Mouse (Mus musculus) hindbrain, embryonic 16.5 days (tissue): ENCODE data around the gene Qrich2. TPM values are rescaled to one million over a fixed set of nuclear protein-coding genes. Genes with fewer than 3 reads are reported as not detected.

ENCODE experiments used
- ATAC-seq: fragments of 200-750 bp; cut with Nextera tagmentation; 2 replicates; pipeline ENCODE4 v1.8.0; 2017; ENCODE audit warnings: moderate TSS enrichment, moderate library complexity
- H3K27ac ChIP-seq: fragments of 300-500 bp; sonication (generic); 2 replicates; pipeline ENCODE4 v1.5.1; 2014; ENCODE audit warnings: low read depth, mild to moderate bottlenecking, control low read depth, low read length, moderate library complexity
- H3K27me3 ChIP-seq: fragments of 300-500 bp; sonication (generic); replicated peaks from 2 replicates; pipeline ENCODE4 v1.6.1; 2014; ENCODE audit warnings: low read length; ENCODE audit not compliant: control insufficient read depth, insufficient read depth
- H3K36me3 ChIP-seq: fragments of 300-500 bp; sonication (generic); 2 replicates; pipeline ENCODE4 v1.6.1; 2014; ENCODE audit warnings: mild to moderate bottlenecking, low read length, moderate library complexity, mixed read lengths; ENCODE audit not compliant: control insufficient read depth, insufficient read depth
- H3K4me1 ChIP-seq: fragments of 300-500 bp; sonication (generic); 2 replicates; pipeline ENCODE4 v1.6.1; 2014; ENCODE audit warnings: low read depth, low read length; ENCODE audit not compliant: control insufficient read depth, insufficient read depth
- H3K4me2 ChIP-seq: fragments of 300-500 bp; sonication (generic); 2 replicates; pipeline ENCODE4 v1.6.1; 2014; ENCODE audit warnings: mild to moderate bottlenecking, low read length, control low read depth, moderate library complexity
- H3K4me3 ChIP-seq: fragments of 300-500 bp; sonication (generic); 2 replicates; pipeline ENCODE4 v1.5.1; 2014; ENCODE audit warnings: mild to moderate bottlenecking, low read length, control low read depth, moderate library complexity
- H3K9ac ChIP-seq: fragments of 300-500 bp; sonication (generic); 2 replicates; pipeline ENCODE4 v1.6.1; 2014; ENCODE audit warnings: low read depth, mild to moderate bottlenecking, control low read depth, low read length, moderate library complexity
- H3K9me3 ChIP-seq: fragments of 300-500 bp; sonication (generic); 2 replicates; pipeline ENCODE4 v1.6.1; 2014; ENCODE audit warnings: mild to moderate bottlenecking, low read length, moderate library complexity; ENCODE audit not compliant: control insufficient read depth
- WGBS: fragments of 180-500 bp; shearing (Covaris S2); extraction: QIAGEN DNeasy Blood & Tissue Kit; methylation state at CpG from one replicate; pipeline ENCODE4 v1.1.7; 2014; 5-methylcytosine and 5-hydroxymethylcytosine counted together
- polyA plus RNA-seq: library from polyadenylated mRNA; unstranded; fragments of >200 nt; fragmentation: Nextera tagmentation; extraction: Ambion mirVana; gene quantifications from 2 replicates; pipeline ENCODE4 v1.2.1, GENCODE M21; 2015

The Qrich2 gene
- polyA plus RNA-seq: 0.38 and 0.40 TPM in 2 replicates

- ATAC-seq: no peak
- Histone ChIP-seq H3K4me2 (no peak within 1 kb of the TSS), H3K4me3 (no peak within 1 kb of the TSS), H3K36me3 (peaks cover 6% of the 10 kb centered on the region), H3K4me1 (no peaks in the 10 kb centered on the region), H3K9ac (no peak within 1 kb of the TSS), H3K27me3 (no peaks in the 10 kb centered on the region), H3K9me3 (no peaks in the 10 kb centered on the region), H3K27ac (no peak within 1 kb of the TSS)
- 63% methylated on average over 20 of the region's 20 CpGs for WGBS
These were observed at the start of gene Qrich2 for GRCm38 (mm10) chr11:116466141-116466540. Qrich2 (minus strand) TSS chr11:116466241.

- H3K4me2 ChIP-seq: peak overlapping the region; percentile 42
- no peak overlapping the region for H3K9ac ChIP-seq
- H3K27ac ChIP-seq: no peak overlapping the region
- H3K9me3 ChIP-seq: no peaks in the 10 kb centered on the region
- no peak for ATAC-seq
- 0 out of 2 replicates have a peak overlapping the region, but pooled peaks have one; percentile 5 for H3K4me3 ChIP-seq
- H3K36me3 ChIP-seq: no peaks in the 10 kb centered on the region
- 15% methylated on average over 24 of the region's 24 CpGs for WGBS
- peaks cover 4% of the 10 kb centered on the region; the same call in 1 of the 2 replicates for H3K4me1 ChIP-seq
- H3K27me3 ChIP-seq: no peaks in the 10 kb centered on the region
These were observed 49.4 kb upstream of the Qrich2 start for GRCm38 (mm10) chr11:116515330-116516020.

- Histone ChIP-seq H3K4me3 (no peak overlapping the region), H3K27ac (no peak overlapping the region), H3K4me1 (peaks cover 4% of the 10 kb centered on the region; the same call in 1 of the 2 replicates), H3K27me3 (no peaks in the 10 kb centered on the region), H3K4me2 (no peak overlapping the region), H3K9me3 (no peaks in the 10 kb centered on the region), H3K36me3 (no peaks in the 10 kb centered on the region), H3K9ac (no peak overlapping the region)
- 85% methylated on average over 4 of the region's 4 CpGs for WGBS
- ATAC-seq: no peak
These were observed 47.5 kb upstream of the Qrich2 start for GRCm38 (mm10) chr11:116513531-116514038.

GRCm38 (mm10) chr11:116512987-116513386 lies 46.9 kb upstream of the Qrich2 start:
- 79% methylated on average over 6 of the region's 6 CpGs for WGBS
- no peak for ATAC-seq
- no peaks in the 10 kb centered on the region for H3K9me3 ChIP-seq
- H3K27ac ChIP-seq: no peak overlapping the region
- peaks cover 4% of the 10 kb centered on the region; the same call in 1 of the 2 replicates for H3K4me1 ChIP-seq
- H3K4me2 ChIP-seq: no peak overlapping the region
- H3K9ac ChIP-seq: no peak overlapping the region
- no peak overlapping the region for H3K4me3 ChIP-seq
- H3K27me3 ChIP-seq: no peaks in the 10 kb centered on the region
- no peaks in the 10 kb centered on the region for H3K36me3 ChIP-seq

- WGBS: 93% methylated on average over 7 of the region's 7 CpGs
- Histone ChIP-seq H3K36me3 (no peaks in the 10 kb centered on the region), H3K4me1 (peaks cover 4% of the 10 kb centered on the region; the same call in 1 of the 2 replicates), H3K27ac (no peak overlapping the region), H3K4me3 (no peak overlapping the region), H3K27me3 (no peaks in the 10 kb centered on the region), H3K4me2 (no peak overlapping the region), H3K9me3 (no peaks in the 10 kb centered on the region), H3K9ac (no peak overlapping the region)
- ATAC-seq: no peak
These were observed 46.1 kb upstream of the Qrich2 start for GRCm38 (mm10) chr11:116512154-116512553.

- H3K4me3 ChIP-seq: no peak overlapping the region
- H3K4me1 ChIP-seq: peaks cover 4% of the 10 kb centered on the region; the same call in 1 of the 2 replicates
- no peaks in the 10 kb centered on the region for H3K27me3 ChIP-seq
- no peak overlapping the region for H3K9ac ChIP-seq
- ATAC-seq: no peak
- no peak overlapping the region for H3K4me2 ChIP-seq
- no peaks in the 10 kb centered on the region for H3K9me3 ChIP-seq
- H3K27ac ChIP-seq: no peak overlapping the region
- H3K36me3 ChIP-seq: no peaks in the 10 kb centered on the region
- 78% methylated on average over 7 of the region's 7 CpGs for WGBS
These were observed 45.3 kb upstream of the Qrich2 start for GRCm38 (mm10) chr11:116511301-116511868.

- Histone ChIP-seq H3K27me3 (no peaks in the 10 kb centered on the region), H3K4me1 (no peaks in the 10 kb centered on the region), H3K36me3 (no peaks in the 10 kb centered on the region), H3K27ac (no peak overlapping the region), H3K4me2 (no peak overlapping the region), H3K4me3 (no peak overlapping the region), H3K9me3 (no peaks in the 10 kb centered on the region), H3K9ac (no peak overlapping the region)
- ATAC-seq: no peak
- 63% methylated on average over 2 of the region's 2 CpGs for WGBS
These were observed 42.6 kb upstream of the Qrich2 start for GRCm38 (mm10) chr11:116508689-116509088.

- Histone ChIP-seq H3K4me3 (no peak overlapping the region), H3K36me3 (no peaks in the 10 kb centered on the region), H3K4me1 (peaks cover under 1% of the 10 kb centered on the region; the same call in 1 of the 2 replicates), H3K9me3 (no peaks in the 10 kb centered on the region), H3K27ac (no peak overlapping the region), H3K4me2 (no peak overlapping the region), H3K9ac (no peak overlapping the region), H3K27me3 (no peaks in the 10 kb centered on the region)
- ATAC-seq: no peak
- WGBS: 80% methylated on average over 17 of the region's 17 CpGs
These were observed 40.3 kb upstream of the Qrich2 start for GRCm38 (mm10) chr11:116506151-116506875.

- H3K4me2 ChIP-seq: no peak overlapping the region
- H3K36me3 ChIP-seq: no peaks in the 10 kb centered on the region
- H3K27me3 ChIP-seq: no peaks in the 10 kb centered on the region
- H3K4me3 ChIP-seq: no peak overlapping the region
- H3K4me1 ChIP-seq: peaks cover 4% of the 10 kb centered on the region
- no peak for ATAC-seq
- no peak overlapping the region for H3K27ac ChIP-seq
- WGBS: 75% methylated on average over 5 of the region's 5 CpGs
- H3K9ac ChIP-seq: no peak overlapping the region
- no peaks in the 10 kb centered on the region for H3K9me3 ChIP-seq
These were observed 39.5 kb upstream of the Qrich2 start for GRCm38 (mm10) chr11:116505573-116505972.
